Mouse (Mus musculus) C2C12 (cell line): ENCODE measurements around the gene Tbc1d22a.

Source experiments
- CEBPB ChIP-seq: IDR thresholded peaks from one replicate; pipeline ENCODE4 v1.6.1; 2011; ENCODE audit warnings: low read depth, mild to moderate bottlenecking, control low read depth, moderate library complexity
- CTCF ChIP-seq: IDR thresholded peaks from one replicate; pipeline ENCODE4 v1.5.1; 2011; ENCODE audit not compliant: control insufficient read depth, insufficient read depth, insufficient read length
- MAX ChIP-seq: IDR thresholded peaks from one replicate; pipeline ENCODE4 v1.6.1; 2011; ENCODE audit warnings: mild to moderate bottlenecking, control low read depth
- MYOD1 ChIP-seq: IDR thresholded peaks from one replicate; pipeline ENCODE4 v1.6.1; 2011; ENCODE audit warnings: low read depth; ENCODE audit not compliant: control insufficient read depth, insufficient read length
- MYOG ChIP-seq: IDR thresholded peaks from one replicate; pipeline ENCODE4 v1.6.1; 2011; ENCODE audit not compliant: control insufficient read depth, insufficient read length; ENCODE audit errors: extremely low read depth
- USF1 ChIP-seq: IDR thresholded peaks from one replicate; pipeline ENCODE4 v1.6.1; 2011; ENCODE audit warnings: low read depth, mild to moderate bottlenecking, control low read depth, moderate library complexity

DNA sequence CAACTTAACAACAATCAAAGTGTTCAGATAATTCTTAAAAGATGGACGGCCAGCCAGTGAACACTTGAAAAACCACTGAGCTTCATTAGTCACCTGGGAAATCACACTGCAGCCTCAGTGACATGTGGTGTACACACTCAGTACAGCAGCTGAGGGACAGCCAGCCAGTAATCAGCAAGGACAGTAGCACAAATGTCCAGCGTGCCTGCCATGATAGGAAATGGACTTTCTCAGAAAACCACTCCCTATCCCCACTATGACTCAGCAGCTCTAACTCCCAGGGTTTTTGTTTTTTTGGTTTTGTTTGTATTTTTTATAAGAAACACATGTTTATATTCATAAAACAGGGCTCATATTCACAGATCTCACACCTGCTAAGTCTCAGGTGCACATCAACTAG, 209.6 kb downstream of the Tbc1d22a start:
- TF ChIP-seq CTCF (no peak), USF1 (no peak), MAX (no peak), MYOG (no peak), CEBPB (no peak), MYOD1 (no peak)
